Mouse (Mus musculus) neural tube, embryonic 14.5 days (tissue): ENCODE results near the gene Id1. TPM values are rescaled to one million over a fixed set of nuclear protein-coding genes. Genes with fewer than 3 reads are reported as not detected.

ENCODE experiments used
- ATAC-seq: fragments of 200-750 bp; cut with Nextera tagmentation; 2 replicates; pipeline ENCODE4 v1.8.0; 2017; ENCODE audit warnings: low read depth, mild to moderate bottlenecking, moderate TSS enrichment, moderate library complexity
- H3K27ac ChIP-seq: fragments of 300-500 bp; sonication (generic); 2 replicates; pipeline ENCODE4 v1.5.1; 2014; ENCODE audit warnings: low read depth, mild to moderate bottlenecking, control low read depth, low read length, moderate library complexity, mixed read lengths
- H3K27me3 ChIP-seq: fragments of 300-500 bp; sonication (generic); 2 replicates; pipeline ENCODE4 v1.6.1; 2014; ENCODE audit warnings: low read length; ENCODE audit not compliant: control insufficient read depth, insufficient read depth
- H3K36me3 ChIP-seq: fragments of 300-500 bp; sonication (generic); 2 replicates; pipeline ENCODE4 v1.6.1; 2014; ENCODE audit warnings: low read length, mixed read lengths; ENCODE audit not compliant: control insufficient read depth, insufficient read depth
- H3K4me1 ChIP-seq: fragments of 300-500 bp; sonication (generic); 2 replicates; pipeline ENCODE4 v1.6.1; 2014; ENCODE audit warnings: low read length; ENCODE audit not compliant: control insufficient read depth, insufficient read depth
- H3K4me2 ChIP-seq: fragments of 300-500 bp; sonication (generic); 2 replicates; pipeline ENCODE4 v1.6.1; 2014; ENCODE audit warnings: mild to moderate bottlenecking, low read depth, low read length, control low read depth
- H3K4me3 ChIP-seq: fragments of 300-500 bp; sonication (generic); 2 replicates; pipeline ENCODE4 v1.5.1; 2014; ENCODE audit warnings: low read depth, low read length, control low read depth, mixed read lengths
- H3K9ac ChIP-seq: fragments of 300-500 bp; sonication (generic); replicated peaks from 2 replicates; pipeline ENCODE4 v1.6.1; 2014; ENCODE audit warnings: low read depth, mild to moderate bottlenecking, control low read depth, low read length, mixed read lengths
- H3K9me3 ChIP-seq: fragments of 300-500 bp; sonication (generic); 2 replicates; pipeline ENCODE4 v1.6.1; 2016; ENCODE audit warnings: low read length; ENCODE audit not compliant: control insufficient read depth
- WGBS: fragments of 180-500 bp; shearing (Covaris S2); extraction: QIAGEN DNeasy Blood & Tissue Kit; methylation state at CpG from one replicate; pipeline ENCODE4 v1.1.7; 2014; 5-methylcytosine and 5-hydroxymethylcytosine counted together
- polyA plus RNA-seq: library from polyadenylated mRNA; unstranded; fragments of >200 nt; fragmentation: Nextera tagmentation; extraction: Ambion mirVana; gene quantifications from 2 replicates; pipeline ENCODE4 v1.2.1, GENCODE M21; 2014

Gene Id1
- polyA plus RNA-seq, result 49.9 and 50.4 TPM in 2 replicates

DNA sequence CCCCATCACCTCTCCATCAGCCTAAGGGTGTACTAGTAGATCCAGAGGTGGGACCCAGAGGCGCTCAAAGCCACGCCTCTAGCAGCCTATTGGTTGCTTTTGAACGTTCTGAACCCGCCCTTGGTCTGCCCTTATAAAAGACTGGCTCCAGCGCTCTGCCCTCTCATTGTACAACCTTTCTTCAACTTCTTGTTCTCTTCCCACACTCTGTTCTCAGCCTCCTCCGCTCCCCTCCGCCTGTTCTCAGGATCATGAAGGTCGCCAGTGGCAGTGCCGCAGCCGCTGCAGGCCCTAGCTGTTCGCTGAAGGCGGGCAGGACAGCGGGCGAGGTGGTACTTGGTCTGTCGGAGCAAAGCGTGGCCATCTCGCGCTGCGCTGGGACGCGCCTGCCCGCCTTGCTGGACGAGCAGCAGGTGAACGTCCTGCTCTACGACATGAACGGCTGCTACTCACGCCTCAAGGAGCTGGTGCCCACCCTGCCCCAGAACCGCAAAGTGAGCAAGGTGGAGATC is at the start of gene Id1:
Gene Id1, plus strand, starts transcription at position 162 of the 512 bp plus-strand sequence.
- no peaks in the 10 kb centered on the region for H3K27me3 ChIP-seq
- peak within 1 kb of the TSS; percentile 78 for H3K27ac ChIP-seq
- peaks cover 25% of the 10 kb centered on the region for H3K4me1 ChIP-seq
- H3K4me3 ChIP-seq, result peak within 1 kb of the TSS; percentile 50
- H3K36me3 ChIP-seq, result no peaks in the 10 kb centered on the region
- H3K9ac ChIP-seq, result peak within 1 kb of the TSS; percentile 67
- ATAC-seq, result peak; percentile 67
- peak within 1 kb of the TSS; percentile 85 for H3K4me2 ChIP-seq
- H3K9me3 ChIP-seq, result no peaks in the 10 kb centered on the region
- whole genome bisulfite sequencing, result under 1% methylated on average over 28 of the region's 28 CpGs

DNA sequence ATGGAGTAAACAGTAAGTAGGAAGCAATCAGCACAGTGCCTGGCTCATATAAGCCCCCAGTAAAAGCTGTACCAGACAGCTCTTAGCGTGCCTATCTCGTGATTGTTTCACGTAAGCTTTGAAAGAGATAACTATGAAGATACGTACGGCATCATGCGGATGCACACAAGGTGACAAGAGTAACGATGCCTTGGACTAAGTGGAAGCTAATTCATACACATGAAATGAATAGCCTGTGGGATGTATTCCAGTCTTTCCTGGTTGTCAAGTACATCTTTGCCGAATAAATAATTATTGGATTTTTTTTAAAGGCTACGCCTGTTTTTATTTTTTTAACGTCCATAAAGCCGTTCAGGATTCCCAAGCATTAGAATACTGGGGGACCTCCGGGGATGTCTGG is 49.7 kb upstream of the Id1 start:
- Histone ChIP-seq H3K4me3 (no peak overlapping the region; the same call in 1 of the 2 replicates), H3K4me2 (peak overlapping the region; percentile 35), H3K9me3 (no peaks in the 10 kb centered on the region), H3K27ac (peak overlapping the region; percentile 58; the same call in 1 of the 2 replicates), H3K9ac (peak overlapping the region; percentile 32; the same call in 1 of the 2 replicates), H3K4me1 (no peaks in the 10 kb centered on the region), H3K27me3 (no peaks in the 10 kb centered on the region), H3K36me3 (peaks cover 60% of the 10 kb centered on the region)
- WGBS, result 57% methylated on average over 12 of the region's 12 CpGs
- ATAC-seq, result peak; percentile 39

DNA sequence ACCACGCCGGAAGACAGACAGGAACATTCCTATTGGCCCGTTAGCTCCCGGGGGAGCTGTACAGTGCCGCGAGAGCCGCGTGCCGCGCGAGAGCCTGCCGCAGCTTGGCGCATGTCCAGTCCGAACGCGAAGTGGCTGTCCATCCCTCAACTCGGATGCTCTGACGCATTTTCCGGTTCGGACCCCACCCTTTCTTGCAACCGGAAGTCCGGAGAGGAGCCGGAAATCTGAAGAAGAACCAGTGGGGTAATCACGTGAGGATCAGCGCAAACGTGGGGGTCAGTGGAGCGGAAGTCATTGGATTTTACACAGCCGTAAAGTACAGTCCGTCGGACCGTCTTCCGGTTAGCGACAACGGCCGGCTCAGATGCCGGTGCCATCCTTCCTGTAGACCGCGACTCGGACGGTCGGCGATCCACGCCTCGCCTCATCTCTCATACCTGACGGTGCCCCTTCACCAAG is 49.2 kb upstream of the Id1 start, which contains the start of gene Mcts2:
Gene Mcts2, plus strand, starts transcription at position 230 of the 462 bp plus-strand sequence.
- H3K27ac ChIP-seq, result peak within 1 kb of the TSS; percentile 58; the same call in 1 of the 2 replicates
- H3K9ac ChIP-seq, result peak within 1 kb of the TSS; percentile 32
- peak within 1 kb of the TSS; percentile 51 for H3K4me2 ChIP-seq
- H3K4me1 ChIP-seq, result no peaks in the 10 kb centered on the region
- H3K4me3 ChIP-seq, result peak within 1 kb of the TSS; percentile 35
- no peaks in the 10 kb centered on the region for H3K27me3 ChIP-seq
- no peaks in the 10 kb centered on the region for H3K9me3 ChIP-seq
- peak; percentile 96 for ATAC-seq
- WGBS, result 46% methylated on average over 45 of the region's 45 CpGs
- peaks cover 56% of the 10 kb centered on the region for H3K36me3 ChIP-seq

DNA sequence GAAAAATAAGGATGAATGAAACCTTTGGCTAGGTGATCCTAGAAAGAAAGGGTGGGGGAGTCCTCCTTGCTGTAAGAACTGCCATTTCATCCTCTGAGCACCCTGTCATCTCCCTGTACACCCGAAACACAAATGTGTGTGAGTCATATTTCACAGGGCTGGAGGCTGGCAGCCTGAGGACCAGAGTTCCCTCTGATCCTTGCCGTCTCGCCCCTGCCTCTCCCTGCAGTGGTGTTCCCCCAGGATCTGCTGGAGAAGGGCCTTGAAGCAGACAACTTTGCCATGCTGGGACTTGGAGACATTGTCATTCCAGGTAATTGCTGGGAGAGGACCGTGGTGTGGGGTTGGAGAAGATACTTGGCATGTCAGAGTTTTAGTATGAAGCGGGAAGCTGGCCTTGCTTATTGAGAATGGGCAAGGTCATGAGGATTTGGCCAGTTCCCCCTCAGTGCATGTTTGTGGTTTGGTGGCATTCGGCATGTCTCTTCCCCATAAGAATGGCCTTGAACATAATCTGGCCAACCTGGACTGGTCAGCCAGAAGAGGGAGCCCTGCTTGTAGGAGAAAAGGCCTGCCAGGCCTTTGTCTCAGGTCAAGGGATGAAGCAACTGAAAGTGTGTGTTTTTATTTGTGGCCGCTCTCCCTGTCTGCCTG is 44.4 kb upstream of the Id1 start:
- peaks cover 20% of the 10 kb centered on the region for H3K36me3 ChIP-seq
- H3K27ac ChIP-seq, result no peak overlapping the region
- no peaks in the 10 kb centered on the region for H3K27me3 ChIP-seq
- no peak overlapping the region for H3K9ac ChIP-seq
- ATAC-seq, result no peak
- H3K4me1 ChIP-seq, result no peaks in the 10 kb centered on the region
- WGBS, result 77% methylated on average over 7 of the region's 7 CpGs
- no peaks in the 10 kb centered on the region for H3K9me3 ChIP-seq
- H3K4me2 ChIP-seq, result no peak overlapping the region
- H3K4me3 ChIP-seq, result no peak overlapping the region

DNA sequence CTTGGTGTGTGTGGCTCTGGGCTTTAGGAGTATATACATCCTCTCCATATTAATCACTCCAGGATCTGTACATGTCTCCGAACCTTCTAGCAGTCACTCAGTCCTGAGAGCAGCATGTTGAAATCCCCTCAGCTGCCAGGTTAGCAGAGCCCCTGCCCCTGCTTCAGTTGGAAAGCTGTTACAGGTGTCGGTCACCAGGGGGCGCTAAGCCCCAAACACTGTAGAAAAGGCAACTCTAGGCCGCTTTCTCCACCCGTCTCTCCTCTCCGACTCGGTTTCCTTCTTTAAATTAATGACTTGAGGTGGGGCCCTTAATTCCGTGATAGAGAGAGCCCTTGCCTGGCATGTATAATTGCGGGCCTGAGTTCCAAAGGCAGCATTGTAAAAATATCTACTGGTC is 42.8 kb upstream of the Id1 start:
- H3K27me3 ChIP-seq, result no peaks in the 10 kb centered on the region
- peak overlapping the region; percentile 45; the same call in 1 of the 2 replicates for H3K4me2 ChIP-seq
- H3K4me1 ChIP-seq, result peaks cover 3% of the 10 kb centered on the region; the same call in 1 of the 2 replicates
- peak; percentile 42; the same call in 1 of the 2 replicates for ATAC-seq
- peak overlapping the region; percentile 39; the same call in 1 of the 2 replicates for H3K9ac ChIP-seq
- 0 out of 2 replicates have a peak overlapping the region, but pooled peaks have one; percentile 7 for H3K4me3 ChIP-seq
- no peaks in the 10 kb centered on the region for H3K9me3 ChIP-seq
- H3K27ac ChIP-seq, result no peak overlapping the region
- 20% methylated on average over 9 of the region's 9 CpGs for WGBS
- H3K36me3 ChIP-seq, result peaks cover 16% of the 10 kb centered on the region

DNA sequence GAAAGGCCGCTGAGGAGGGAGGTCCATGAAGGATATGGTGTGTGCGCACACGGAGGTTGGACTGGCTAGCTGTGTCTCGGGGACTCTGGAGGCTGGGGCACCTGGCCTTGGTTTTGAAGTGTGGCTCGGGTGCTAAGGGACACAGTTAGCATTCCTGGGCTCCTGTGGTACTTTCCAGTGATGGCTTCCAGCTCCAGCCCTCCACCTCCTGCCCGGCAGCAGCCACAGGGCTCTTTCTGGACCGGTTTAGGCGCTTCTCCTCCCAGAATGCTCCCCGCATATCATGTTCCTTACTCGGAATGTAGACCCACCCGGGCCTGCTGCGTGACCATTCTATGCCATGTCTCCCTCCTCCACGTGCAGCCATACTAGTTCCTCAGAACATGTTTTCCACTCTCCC is 42.3 kb upstream of the Id1 start:
- WGBS, result 91% methylated on average over 13 of the region's 13 CpGs
- Histone ChIP-seq H3K9me3 (no peaks in the 10 kb centered on the region), H3K27ac (no peak overlapping the region), H3K36me3 (peaks cover 16% of the 10 kb centered on the region; the same call in 1 of the 2 replicates), H3K4me2 (peak overlapping the region; percentile 45; the same call in 1 of the 2 replicates), H3K4me1 (peaks cover 3% of the 10 kb centered on the region; the same call in 1 of the 2 replicates), H3K9ac (peak overlapping the region; percentile 39; the same call in 1 of the 2 replicates), H3K4me3 (0 out of 2 replicates have a peak overlapping the region, but pooled peaks have one; percentile 7), H3K27me3 (no peaks in the 10 kb centered on the region)
- ATAC-seq, result 0 out of 2 replicates have a peak, but pooled peaks have one; percentile 1

DNA sequence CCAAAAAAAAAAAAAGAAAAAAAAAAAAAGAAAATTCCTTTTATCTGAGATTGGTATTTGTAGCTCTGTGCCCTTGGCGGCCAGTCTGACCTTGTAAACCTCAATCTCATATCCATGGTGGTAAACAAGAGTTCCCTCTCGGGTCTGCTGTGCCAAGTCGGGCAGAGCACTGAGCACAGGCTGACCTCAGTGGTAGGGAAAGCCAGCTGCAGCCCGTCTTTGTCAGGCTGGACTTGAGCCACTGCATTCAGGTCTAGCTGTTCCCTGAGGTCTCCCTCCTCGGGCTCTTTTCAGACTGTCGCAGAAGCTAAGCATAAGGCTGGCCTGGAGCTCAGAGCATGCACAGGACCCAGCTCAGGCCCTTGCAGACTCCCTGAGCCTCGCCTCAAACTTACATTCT is 41.3 kb upstream of the Id1 start:
- H3K36me3 ChIP-seq, result peaks cover 14% of the 10 kb centered on the region

DNA sequence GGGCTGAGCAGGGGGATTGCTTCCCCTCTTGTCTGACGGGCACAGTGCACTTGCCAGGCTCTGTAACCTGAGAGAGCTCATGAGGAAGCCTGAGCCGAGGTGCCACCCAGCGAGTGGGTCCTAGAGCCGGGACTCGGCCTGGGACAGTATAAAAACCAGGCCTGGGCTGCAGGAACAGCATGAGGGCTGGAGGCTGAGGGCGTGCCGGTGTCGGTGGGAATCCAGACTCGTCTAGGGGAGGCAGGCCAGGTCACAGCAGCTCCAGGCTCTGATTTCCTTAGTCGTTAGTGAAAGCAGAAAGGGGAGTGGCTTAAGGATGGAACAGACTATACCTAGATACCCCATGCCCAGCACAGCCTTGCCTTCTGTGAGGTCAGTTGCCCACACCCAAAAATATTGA is 40.0 kb upstream of the Id1 start:
- H3K9ac ChIP-seq, result no peak overlapping the region
- 80% methylated on average over 10 of the region's 10 CpGs for WGBS
- no peaks in the 10 kb centered on the region for H3K27me3 ChIP-seq
- peaks cover 3% of the 10 kb centered on the region; the same call in 1 of the 2 replicates for H3K4me1 ChIP-seq
- peaks cover 25% of the 10 kb centered on the region for H3K36me3 ChIP-seq
- H3K4me2 ChIP-seq, result no peak overlapping the region
- ATAC-seq, result 0 out of 2 replicates have a peak, but pooled peaks have one; percentile 13
- H3K27ac ChIP-seq, result no peak overlapping the region
- H3K9me3 ChIP-seq, result no peaks in the 10 kb centered on the region
- no peak overlapping the region for H3K4me3 ChIP-seq

More for the DNA sequence above, 41.3 kb upstream of the Id1 start:
- WGBS, result 86% methylated on average over 7 of the region's 7 CpGs
- Histone ChIP-seq H3K27ac (no peak overlapping the region), H3K4me3 (no peak overlapping the region), H3K9ac (no peak overlapping the region), H3K4me1 (peaks cover 3% of the 10 kb centered on the region; the same call in 1 of the 2 replicates), H3K9me3 (no peaks in the 10 kb centered on the region), H3K27me3 (no peaks in the 10 kb centered on the region), H3K4me2 (no peak overlapping the region)
- no peak for ATAC-seq
